Mouse (Mus musculus) liver, embryonic 15.5 days (tissue): Measurements from ENCODE around the gene Sdccag8. TPM values are rescaled to one million over a fixed set of nuclear protein-coding genes. Genes with fewer than 3 reads are reported as not detected.

Source experiments
- ATAC-seq: fragments of 200-750 bp; cut with Nextera tagmentation; 2 replicates; pipeline ENCODE4 v1.8.0; 2017; ENCODE audit warnings: moderate number of reproducible peaks, mild to moderate bottlenecking, moderate library complexity; ENCODE audit not compliant: insufficient read depth
- H3K27ac ChIP-seq: fragments of 300-500 bp; sonication (generic); replicated peaks from 2 replicates; pipeline ENCODE4 v1.5.1; 2015; ENCODE audit warnings: mild to moderate bottlenecking, inconsistent platforms
- H3K27me3 ChIP-seq: fragments of 300-500 bp; sonication (generic); 2 replicates; pipeline ENCODE4 v1.6.1; 2015; ENCODE audit warnings: mild to moderate bottlenecking, inconsistent platforms
- H3K36me3 ChIP-seq: fragments of 300-500 bp; sonication (generic); replicated peaks from 2 replicates; pipeline ENCODE4 v1.6.1; 2015; ENCODE audit warnings: moderate library complexity, mild to moderate bottlenecking, inconsistent platforms
- H3K4me1 ChIP-seq: fragments of 300-500 bp; sonication (generic); replicated peaks from 2 replicates; pipeline ENCODE4 v1.6.1; 2015; ENCODE audit warnings: inconsistent platforms
- H3K4me2 ChIP-seq: fragments of 300-500 bp; sonication (generic); 2 replicates; pipeline ENCODE4 v1.6.1; 2015; ENCODE audit warnings: moderate library complexity, mild to moderate bottlenecking, inconsistent platforms
- H3K4me3 ChIP-seq: fragments of 300-500 bp; sonication (generic); replicated peaks from 2 replicates; pipeline ENCODE4 v1.5.1; 2015; ENCODE audit warnings: mild to moderate bottlenecking, inconsistent platforms
- H3K9ac ChIP-seq: fragments of 300-500 bp; sonication (generic); 2 replicates; pipeline ENCODE4 v1.6.1; 2015; ENCODE audit warnings: moderate library complexity, mild to moderate bottlenecking, inconsistent platforms
- H3K9me3 ChIP-seq: fragments of 300-500 bp; sonication (generic); replicated peaks from 2 replicates; pipeline ENCODE4 v1.6.1; 2016; ENCODE audit warnings: inconsistent platforms
- WGBS: fragments of 180-500 bp; shearing (Covaris S2); methylation state at CpG from one replicate; pipeline ENCODE4 v1.1.7; 2015; ENCODE audit warnings: mixed read lengths; ENCODE audit not compliant: insufficient replicate concordance; 5-methylcytosine and 5-hydroxymethylcytosine counted together
- microRNA counts: library from miRNA; unstranded; fragments of <30 nt; microRNA quantifications from one replicate; lab custom pipeline; 2016
- microRNA-seq: library from miRNA; unstranded; fragments of <30 nt; microRNA quantifications from one replicate; pipeline ENCODE4, GENCODE M21; 2016
- polyA plus RNA-seq: library from polyadenylated mRNA; unstranded; fragments of >200 nt; fragmentation: Nextera tagmentation; extraction: Ambion mirVana; gene quantifications from 2 replicates; pipeline ENCODE4 v1.2.1, GENCODE M21; 2015

The Sdccag8 gene
- polyA plus RNA-seq, 1 experiment from 2014 or later, result 5.0 TPM

DNA sequence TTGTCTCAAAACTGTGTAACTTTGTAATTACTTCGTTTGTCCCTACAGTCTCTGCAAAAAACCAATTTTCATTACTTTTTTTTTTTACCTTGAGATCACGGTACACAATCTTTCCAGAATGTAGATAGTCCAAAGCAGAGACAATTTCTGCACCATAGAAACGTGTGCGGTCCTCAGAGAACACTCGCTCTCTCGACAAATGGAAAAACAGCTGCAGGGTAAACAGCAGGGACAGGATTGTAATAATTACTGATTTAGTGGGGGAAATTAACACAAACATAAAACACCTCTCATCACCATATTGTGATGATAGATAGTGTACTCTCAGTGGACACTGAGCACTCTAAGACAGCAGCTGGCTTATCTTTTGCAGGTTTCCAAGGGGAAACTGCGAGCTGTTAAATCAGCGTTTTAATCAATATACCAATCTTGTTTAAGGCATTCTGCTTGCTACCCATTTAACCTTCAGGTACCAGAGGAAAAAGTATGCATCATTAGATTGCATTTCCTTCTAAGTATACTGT, 252.7 kb downstream of the Sdccag8 start:
- no peak overlapping the region for H3K9ac ChIP-seq
- no peaks in the 10 kb centered on the region for H3K27me3 ChIP-seq
- H3K36me3 ChIP-seq, result no peaks in the 10 kb centered on the region
- H3K9me3 ChIP-seq, result no peaks in the 10 kb centered on the region
- WGBS, result 68% methylated on average over 8 of the region's 8 CpGs
- no peak for ATAC-seq
- no peaks in the 10 kb centered on the region for H3K4me1 ChIP-seq
- no peak overlapping the region for H3K4me3 ChIP-seq
- H3K27ac ChIP-seq, result no peak overlapping the region
- no peak overlapping the region for H3K4me2 ChIP-seq

DNA sequence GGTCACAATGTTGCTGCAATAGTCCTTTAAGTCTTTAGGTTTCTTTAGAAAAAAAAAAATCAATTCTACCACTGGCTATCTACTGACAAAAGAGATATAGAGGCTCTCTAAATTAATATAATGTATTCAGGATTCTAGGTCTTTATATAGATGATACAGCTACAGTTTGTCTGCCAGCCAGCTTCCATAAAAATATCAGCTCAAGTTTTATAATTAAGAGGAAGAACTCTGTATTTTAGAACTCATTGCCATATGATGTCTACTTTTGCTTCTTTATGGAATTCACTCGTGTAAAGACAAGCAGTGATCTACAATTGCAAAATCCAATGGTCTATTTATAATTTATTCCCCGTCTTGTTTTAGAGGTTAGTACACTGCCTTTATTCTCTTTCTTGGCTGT, 254.7 kb downstream of the Sdccag8 start:
- no peaks in the 10 kb centered on the region for H3K27me3 ChIP-seq
- no peak overlapping the region for H3K4me3 ChIP-seq
- H3K27ac ChIP-seq, result no peak overlapping the region
- H3K36me3 ChIP-seq, result no peaks in the 10 kb centered on the region
- H3K9ac ChIP-seq, result no peak overlapping the region
- H3K4me2 ChIP-seq, result no peak overlapping the region
- no peak for ATAC-seq
- no peaks in the 10 kb centered on the region for H3K9me3 ChIP-seq
- no peaks in the 10 kb centered on the region for H3K4me1 ChIP-seq
- WGBS, result 51% methylated on average over 2 of the region's 2 CpGs

MicroRNAs within 50 kb of the gene (microRNA counts, 519-probe panel; counts per million panel counts)
- 3,008 counts per million, percentile 61 among the panel's probes with 10 or more counts for microRNA mmu-miR-350 (lab: Ali Mortazavi, UCI)

Small RNAs within 50 kb of the gene (microRNA-seq; reads per million reads assigned to microRNA genes)
- gene Gm25993, result not detected
- gene Mir350, result 490 reads per million, percentile 70 among the genes with 10 or more reads in this experiment

Other genes starting within 250 kb of the Sdccag8 start
- 4.8 and 7.3 TPM in 2 replicates for gene Cep170, start 593 bp upstream of the Sdccag8 start, polyA plus RNA-seq